Mouse (Mus musculus) embryonic facial prominence, embryonic 14.5 days (tissue): ENCODE data around the gene Col8a2. TPM values are rescaled to one million over a fixed set of nuclear protein-coding genes. Genes with fewer than 3 reads are reported as not detected.
A peak's percentile ranks its signal among the peaks of the same experiment; 100 is the strongest.

Experiments used
- ATAC-seq: fragments of 200-750 bp; cut with Nextera tagmentation; 2 replicates; pipeline ENCODE4 v1.8.0; 2017; ENCODE audit warnings: low read depth, moderate number of reproducible peaks, moderate TSS enrichment
- DNase-seq: peaks from one replicate; pipeline ENCODE4 v3.0.0-alpha.2; 2015; ENCODE audit warnings: low spot score
- H3K27ac ChIP-seq: fragments of 300-500 bp; sonication (generic); replicated peaks from 2 replicates; pipeline ENCODE4 v1.5.1; 2014; ENCODE audit warnings: low read depth, mild to moderate bottlenecking, low read length, moderate library complexity
- H3K27me3 ChIP-seq: fragments of 300-500 bp; sonication (generic); replicated peaks from 2 replicates; pipeline ENCODE4 v1.6.1; 2014; ENCODE audit warnings: low read length; ENCODE audit not compliant: control insufficient read depth, insufficient read depth
- H3K36me3 ChIP-seq: fragments of 300-500 bp; sonication (generic); 2 replicates; pipeline ENCODE4 v1.6.1; 2014; ENCODE audit warnings: low read length, mixed read lengths; ENCODE audit not compliant: control insufficient read depth, insufficient read depth
- H3K4me1 ChIP-seq: fragments of 300-500 bp; sonication (generic); 2 replicates; pipeline ENCODE4 v1.6.1; 2014; ENCODE audit warnings: antibody characterized with exemption, low read length; ENCODE audit not compliant: control insufficient read depth, insufficient read depth
- H3K4me2 ChIP-seq: fragments of 300-500 bp; sonication (generic); 2 replicates; pipeline ENCODE4 v1.6.1; 2014; ENCODE audit warnings: low read depth, mild to moderate bottlenecking, low read length, moderate library complexity, mixed read lengths
- H3K4me3 ChIP-seq: fragments of 300-500 bp; sonication (generic); 2 replicates; pipeline ENCODE4 v1.5.1; 2014; ENCODE audit warnings: low read depth, mild to moderate bottlenecking, low read length
- H3K9ac ChIP-seq: fragments of 300-500 bp; sonication (generic); 2 replicates; pipeline ENCODE4 v1.6.1; 2014; ENCODE audit warnings: low read depth, mild to moderate bottlenecking, low read length, moderate library complexity, mixed read lengths
- H3K9me3 ChIP-seq: fragments of 300-500 bp; sonication (generic); 2 replicates; pipeline ENCODE4 v1.6.1; 2016; ENCODE audit warnings: low read length; ENCODE audit not compliant: control insufficient read depth
- WGBS: fragments of 180-500 bp; shearing (Covaris S2); extraction: QIAGEN DNeasy Blood & Tissue Kit; methylation state at CpG from one replicate; pipeline ENCODE4 v1.1.7; 2014; 5-methylcytosine and 5-hydroxymethylcytosine counted together
- polyA plus RNA-seq: library from polyadenylated mRNA; unstranded; fragments of >200 nt; fragmentation: Nextera tagmentation; extraction: Ambion mirVana; gene quantifications from 2 replicates; pipeline ENCODE4 v1.2.1, GENCODE M21; 2014

Gene Col8a2
- polyA plus RNA-seq, 1 experiment from 2014 or later: 83.0 TPM

GRCm38 (mm10) chr4:126311566-126312200, 25.1 kb downstream of the Col8a2 start:
- Histone ChIP-seq H3K4me3 (no peak overlapping the region), H3K27ac (peak overlapping the region; percentile 83)
- no peak for DNase-seq

GRCm38 (mm10) chr4:126313202-126313601, 26.6 kb downstream of the Col8a2 start:
- peak overlapping the region; percentile 39; the same call in 1 of the 2 replicates for H3K9ac ChIP-seq
- DNase-seq: peak; percentile 67
- H3K4me2 ChIP-seq: no peak overlapping the region
- H3K4me1 ChIP-seq: peaks cover 32% of the 10 kb centered on the region
- peaks cover 33% of the 10 kb centered on the region for H3K36me3 ChIP-seq
- peak overlapping the region; percentile 83 for H3K27ac ChIP-seq
- no peaks in the 10 kb centered on the region for H3K27me3 ChIP-seq
- no peak for ATAC-seq
- no peak overlapping the region for H3K4me3 ChIP-seq
- 18% methylated on average over 5 of the region's 5 CpGs for WGBS
- H3K9me3 ChIP-seq: no peaks in the 10 kb centered on the region

More at GRCm38 (mm10) chr4:126311566-126312200, 25.1 kb downstream of the Col8a2 start:
- H3K27me3 ChIP-seq: no peaks in the 10 kb centered on the region
- no peak for ATAC-seq
- peaks cover 18% of the 10 kb centered on the region for H3K36me3 ChIP-seq
- WGBS: 88% methylated on average over 10 of the region's 16 CpGs
- H3K4me1 ChIP-seq: peaks cover 32% of the 10 kb centered on the region
- H3K9me3 ChIP-seq: no peaks in the 10 kb centered on the region
- H3K4me2 ChIP-seq: no peak overlapping the region
- no peak overlapping the region for H3K9ac ChIP-seq

GRCm38 (mm10) chr4:126314393-126314792, 27.8 kb downstream of the Col8a2 start:
- Histone ChIP-seq H3K27ac (peak overlapping the region; percentile 83), H3K9me3 (no peaks in the 10 kb centered on the region), H3K4me3 (no peak overlapping the region), H3K27me3 (no peaks in the 10 kb centered on the region), H3K9ac (no peak overlapping the region), H3K4me1 (peaks cover 32% of the 10 kb centered on the region), H3K36me3 (peaks cover 38% of the 10 kb centered on the region), H3K4me2 (no peak overlapping the region)
- ATAC-seq (peak; percentile 66), DNase-seq (peak; percentile 91)
- WGBS: 16% methylated on average over 10 of the region's 10 CpGs

DNA sequence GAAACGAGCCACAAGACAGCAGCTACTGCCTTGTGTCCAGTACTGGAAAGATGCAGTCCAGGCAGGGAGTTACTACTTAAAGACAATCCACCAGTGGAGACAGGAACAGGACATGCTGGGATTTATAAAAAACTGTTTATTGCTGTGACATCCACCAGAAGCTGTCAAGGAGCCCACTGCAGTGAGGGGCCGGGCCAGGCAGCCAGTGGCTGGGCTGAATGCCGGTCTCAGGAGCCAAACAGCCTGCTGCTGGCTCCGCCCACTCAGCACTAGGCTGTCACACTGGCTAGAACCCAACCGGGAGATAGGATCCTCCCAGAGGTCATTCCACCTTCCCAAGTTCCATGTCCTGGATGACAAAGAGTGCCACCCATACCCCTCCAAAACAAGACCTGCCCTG, 29.3 kb downstream of the Col8a2 start:
- H3K27me3 ChIP-seq: no peaks in the 10 kb centered on the region
- no peak overlapping the region for H3K4me2 ChIP-seq
- no peak overlapping the region for H3K27ac ChIP-seq
- H3K9me3 ChIP-seq: no peaks in the 10 kb centered on the region
- ATAC-seq (no peak), DNase-seq (no peak)
- no peak overlapping the region for H3K9ac ChIP-seq
- peaks cover 33% of the 10 kb centered on the region for H3K36me3 ChIP-seq
- 53% methylated on average over 3 of the region's 5 CpGs for WGBS
- H3K4me3 ChIP-seq: no peak overlapping the region
- H3K4me1 ChIP-seq: peaks cover 38% of the 10 kb centered on the region

- H3K4me2 ChIP-seq: no peak overlapping the region
- no peak overlapping the region for H3K9ac ChIP-seq
- H3K27me3 ChIP-seq: no peaks in the 10 kb centered on the region
- H3K36me3 ChIP-seq: peaks cover 33% of the 10 kb centered on the region
- no peaks in the 10 kb centered on the region for H3K9me3 ChIP-seq
- H3K4me1 ChIP-seq: peaks cover 38% of the 10 kb centered on the region
- H3K27ac ChIP-seq: no peak overlapping the region
- DNase-seq: no peak
- 88% methylated on average over 13 of the region's 13 CpGs for whole genome bisulfite sequencing
- ATAC-seq: no peak
- H3K4me3 ChIP-seq: no peak overlapping the region
Measured at GRCm38 (mm10) chr4:126316443-126317040, 29.9 kb downstream of the Col8a2 start.

DNA sequence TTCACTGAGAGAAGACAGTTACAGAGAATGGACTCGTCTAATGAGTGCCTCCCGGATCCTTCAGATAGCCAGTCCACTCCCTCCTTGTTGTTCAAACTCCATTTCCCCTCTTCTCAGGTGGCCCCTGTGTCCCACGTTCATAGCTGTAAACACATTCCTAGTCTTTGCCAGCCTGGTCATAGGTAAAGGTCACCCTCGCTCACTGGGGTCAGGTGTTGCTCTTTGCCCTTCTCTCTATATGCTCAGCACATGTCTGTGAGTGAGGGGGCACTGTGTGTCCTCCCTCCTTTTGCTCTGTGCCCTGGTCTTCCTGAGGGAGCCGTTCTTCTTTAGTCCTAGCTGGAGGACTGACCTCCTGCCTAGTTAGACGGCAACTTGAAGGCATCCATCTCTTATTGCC, 33.2 kb downstream of the Col8a2 start:
- Histone ChIP-seq H3K36me3 (peaks cover 33% of the 10 kb centered on the region), H3K27me3 (peaks cover 2% of the 10 kb centered on the region; the same call in 1 of the 2 replicates), H3K9ac (no peak overlapping the region), H3K4me3 (no peak overlapping the region), H3K4me1 (peaks cover 21% of the 10 kb centered on the region), H3K4me2 (no peak overlapping the region), H3K27ac (no peak overlapping the region), H3K9me3 (no peaks in the 10 kb centered on the region)
- DNase-seq (no peak), ATAC-seq (no peak)
- 83% methylated on average over 6 of the region's 6 CpGs for WGBS

DNA sequence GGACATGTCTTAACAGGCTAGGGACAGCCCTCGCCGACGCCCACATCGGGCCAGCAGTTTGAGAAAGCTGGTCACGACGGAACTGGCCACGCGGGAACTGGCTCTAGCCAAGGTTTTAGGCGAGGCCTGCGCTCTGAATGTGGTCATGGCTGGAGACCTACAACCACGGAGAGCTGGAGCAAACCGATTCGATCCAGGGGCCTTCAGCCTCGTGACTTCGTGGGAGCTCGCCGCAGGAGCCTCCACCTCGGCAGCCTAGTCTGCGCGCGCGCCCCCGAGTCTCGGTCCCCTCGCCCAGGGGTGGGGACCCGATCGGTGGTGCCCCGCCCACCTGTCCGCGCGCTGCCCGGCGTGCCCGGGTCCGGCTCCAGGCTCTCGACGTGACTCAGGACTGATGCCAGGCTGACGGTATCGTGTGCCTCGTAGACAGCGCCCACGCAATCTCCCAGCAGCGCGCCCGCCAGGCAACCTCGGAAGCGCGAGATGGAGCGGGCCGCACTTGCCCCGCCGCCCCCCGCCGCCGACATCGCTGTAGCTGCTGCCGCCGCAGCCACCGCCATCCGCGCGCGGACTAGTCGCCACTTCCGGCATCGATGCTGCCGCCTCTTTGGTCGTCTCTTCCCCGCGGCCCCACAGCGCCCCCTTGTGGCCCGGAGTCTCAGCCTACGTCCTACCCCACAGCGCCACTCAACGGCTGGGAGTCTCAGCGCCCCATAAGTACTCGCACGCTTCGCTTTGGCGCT, 34.7 kb downstream of the Col8a2 start, which contains the start of gene Adprhl2:
Adprhl2 (minus strand) TSS at position 593 of the 743 bp plus-strand sequence.
- Histone ChIP-seq H3K4me3 (peak within 1 kb of the TSS; percentile 75), H3K36me3 (peaks cover 24% of the 10 kb centered on the region), H3K4me2 (peak within 1 kb of the TSS; percentile 63), H3K27ac (peak within 1 kb of the TSS; percentile 81), H3K27me3 (peaks cover 6% of the 10 kb centered on the region; the same call in 1 of the 2 replicates), H3K9me3 (no peaks in the 10 kb centered on the region), H3K4me1 (peaks cover 26% of the 10 kb centered on the region), H3K9ac (peak within 1 kb of the TSS; percentile 81)
- WGBS: under 1% methylated on average over 51 of the region's 80 CpGs
- peak; percentile 86 for ATAC-seq
- peak; percentile 97 for DNase-seq

DNA sequence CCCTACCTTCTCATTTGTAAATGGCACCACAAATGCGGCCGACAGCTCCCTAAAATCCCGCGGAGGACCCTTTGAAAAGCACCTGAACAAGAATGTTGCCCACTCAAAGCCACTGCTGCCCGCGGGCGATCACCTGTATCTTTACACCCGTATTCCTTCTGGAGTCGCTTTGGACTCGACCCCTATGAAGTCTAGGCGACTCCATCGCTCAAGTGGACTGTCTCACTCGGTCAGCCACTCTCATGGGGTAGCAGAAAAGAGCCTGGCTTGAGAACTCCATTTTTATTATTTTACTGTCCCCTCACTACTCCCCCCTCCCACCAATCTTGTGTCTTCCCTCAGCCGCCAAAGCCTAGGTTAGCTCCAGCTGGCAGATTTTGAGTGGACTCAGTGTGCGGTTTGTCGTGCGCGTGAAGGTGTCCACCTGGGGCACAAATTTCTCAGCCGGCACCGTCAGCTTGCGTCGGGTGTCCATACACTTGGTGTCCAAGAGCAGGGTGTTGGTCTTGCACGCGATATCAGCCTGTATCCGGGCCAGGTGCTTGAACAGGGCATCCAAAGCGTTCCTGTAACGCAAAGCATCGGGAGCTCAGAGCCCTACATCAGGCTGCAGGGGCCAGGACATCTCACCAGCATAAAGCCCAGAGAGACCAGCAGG, 35.4 kb downstream of the Col8a2 start:
- peak overlapping the region; percentile 75 for H3K4me3 ChIP-seq
- no peak overlapping the region for H3K27ac ChIP-seq
- H3K9me3 ChIP-seq: no peaks in the 10 kb centered on the region
- 58% methylated on average over 28 of the region's 28 CpGs for WGBS
- ATAC-seq (no peak), DNase-seq (no peak)
- H3K4me1 ChIP-seq: peaks cover 26% of the 10 kb centered on the region
- peak overlapping the region; percentile 63 for H3K4me2 ChIP-seq
- peaks cover 17% of the 10 kb centered on the region for H3K36me3 ChIP-seq
- peaks cover 6% of the 10 kb centered on the region; the same call in 1 of the 2 replicates for H3K27me3 ChIP-seq
- peak overlapping the region; percentile 81 for H3K9ac ChIP-seq
